Mouse (Mus musculus): Measurements from ENCODE around the gene Ruvbl1. TPM values are rescaled to one million over a fixed set of nuclear protein-coding genes. Genes with fewer than 3 reads are reported as not detected.

Ruvbl1 gene
- total RNA-seq, 1 experiment from 2014 or later = 204 TPM

DNA sequence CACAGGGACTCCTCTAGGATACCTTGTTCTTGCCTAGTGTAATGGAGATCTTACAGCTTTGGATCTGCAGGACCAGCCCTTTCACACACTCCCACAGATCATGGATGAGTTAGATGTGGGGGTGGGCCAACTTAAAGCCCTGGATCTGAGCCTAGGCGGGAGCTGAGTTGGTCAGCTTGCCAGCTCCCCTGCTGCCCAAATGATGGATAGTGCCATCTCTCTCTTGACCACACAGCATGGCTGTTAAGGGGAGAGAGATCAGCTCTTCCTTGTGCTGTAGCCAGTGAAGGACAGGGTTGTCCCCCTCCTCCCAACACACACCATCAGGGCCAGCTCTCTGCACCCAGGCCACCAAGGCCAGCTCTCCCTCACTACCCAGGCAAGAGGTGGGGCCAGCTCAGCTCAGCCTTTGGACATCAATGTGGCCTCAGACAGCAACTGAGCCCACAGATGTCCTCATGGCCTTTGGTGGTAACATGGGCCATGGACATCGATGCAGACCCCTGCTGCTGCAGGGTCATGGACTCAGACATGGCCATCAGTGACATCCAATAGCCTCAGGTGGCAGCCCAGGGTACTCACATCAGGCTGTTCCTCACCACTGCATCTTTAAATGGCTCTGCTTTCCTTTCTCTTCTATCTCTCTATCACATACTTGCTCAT is 75.0 kb downstream of the Ruvbl1 start:
- ATAC-seq (replicated peaks; ENCODE audit: low read depth, poor library complexity, severe bottlenecking) = no peak

DNA sequence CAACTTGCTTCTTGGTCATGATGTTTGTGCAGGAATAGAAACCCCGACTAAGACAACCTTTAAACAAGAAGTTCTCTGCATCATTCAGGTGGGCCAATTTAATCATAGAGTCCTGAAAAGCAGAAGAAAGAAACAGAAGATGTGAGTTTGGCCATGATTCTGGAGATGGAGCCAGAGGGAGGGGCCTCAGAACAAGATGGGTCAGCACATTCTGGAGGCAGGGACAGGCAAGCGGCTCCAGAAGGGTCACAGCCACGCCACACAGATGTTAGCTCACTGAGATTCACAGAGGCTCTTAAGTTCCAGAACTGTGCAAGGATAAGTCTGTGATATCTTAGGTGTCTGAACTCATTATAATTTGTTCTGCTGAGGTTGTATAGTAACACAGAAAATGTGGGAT is 79.0 kb downstream of the Ruvbl1 start:
- ATAC-seq (replicated peaks; ENCODE audit: low read depth, poor library complexity, severe bottlenecking) = no peak

DNA sequence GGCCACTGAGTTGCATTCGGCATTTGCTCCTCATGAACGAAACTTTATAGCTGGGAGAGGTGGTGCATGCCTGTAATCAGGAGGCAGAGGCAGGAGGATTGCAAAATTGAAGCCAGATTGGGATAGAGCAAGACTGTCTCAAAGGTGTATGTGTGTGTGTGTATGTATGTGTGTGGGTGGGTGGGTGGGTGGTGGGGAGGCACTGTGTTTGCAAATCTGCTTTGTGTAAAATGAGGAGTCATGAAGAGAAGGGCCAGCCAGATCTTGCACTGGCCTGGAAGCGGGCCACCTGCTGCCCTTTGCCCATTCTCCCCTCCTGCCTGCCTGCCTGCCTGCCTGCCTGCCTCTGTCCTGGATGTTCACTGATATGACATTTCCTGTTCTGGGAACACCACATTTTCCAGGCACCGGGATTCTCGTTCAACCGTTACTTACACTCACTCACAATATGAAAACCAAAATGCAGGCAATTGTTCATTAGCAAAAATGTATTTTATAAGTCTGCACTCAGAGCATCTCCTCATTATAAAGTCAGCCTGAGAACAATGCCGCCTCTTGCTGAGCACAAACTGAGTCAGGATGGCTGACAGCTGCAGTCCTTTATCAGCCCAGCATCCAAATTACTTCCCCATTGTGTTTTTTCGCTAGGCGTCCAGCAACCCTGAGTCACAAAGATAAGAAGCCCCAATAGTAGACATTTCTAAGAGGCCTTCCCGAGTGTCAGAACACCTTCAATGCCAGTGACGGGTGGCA is 79.6 kb downstream of the Ruvbl1 start:
- peak; percentile 86 for ATAC-seq (replicated peaks; ENCODE audit: low read depth, poor library complexity, severe bottlenecking)

DNA sequence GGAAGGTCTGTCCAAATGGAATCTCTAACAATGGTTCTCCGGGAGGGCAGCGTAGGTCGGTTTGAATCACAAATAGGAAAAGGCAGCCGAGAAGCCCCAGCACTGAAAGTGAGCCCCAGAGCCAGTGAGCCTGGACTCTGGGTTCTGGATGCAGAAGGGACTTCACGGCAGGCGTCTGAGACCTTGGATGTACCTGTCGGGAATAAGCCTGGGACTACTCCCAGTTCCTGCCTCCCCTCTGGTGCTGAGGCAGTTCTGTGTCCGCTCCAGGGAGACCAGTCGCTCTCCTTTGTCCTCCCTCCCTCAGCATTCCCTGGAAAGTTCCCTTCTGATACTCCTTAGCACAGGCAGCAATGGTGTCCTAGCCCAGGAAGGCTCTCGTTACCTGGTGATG is 80.2 kb downstream of the Ruvbl1 start:
- ATAC-seq (replicated peaks; ENCODE audit: low read depth, poor library complexity, severe bottlenecking) = no peak

Other genes starting within 250 kb of the Ruvbl1 start
- not detected in 2 replicates for gene Dnajb8, start 243.1 kb upstream of the Ruvbl1 start, total RNA-seq (2017)
- 16.9 and 18.7 TPM in 2 replicates for gene Eefsec, start 18.9 kb upstream of the Ruvbl1 start, total RNA-seq (2017)
- 76.9 and 101 TPM in 2 replicates for gene Sec61a1, start 53.5 kb downstream of the Ruvbl1 start, total RNA-seq (2017)
- 0.44 and 3.3 TPM in 2 replicates for gene Kbtbd12, start 172.5 kb downstream of the Ruvbl1 start, total RNA-seq (2017)